Mouse (Mus musculus) brain, adult 2 months (tissue): ENCODE results near the gene Trim38.
"Not testable (repeated sequence)": the region's sequence is repeated elsewhere in the genome, so short reads cannot be mapped to it uniquely, and the experiment has no call there.

Experiments used
- DNase-seq: peaks from one replicate; pipeline ENCODE4 v3.0.0; 2011; ENCODE audit warnings: low read depth, low spot score

Trim38 gene

GRCm38 (mm10) chr13:23769613-23770012 is at the start of gene Trim38:
Trim38 (plus strand) TSS chr13:23769913.
- not testable (repeated sequence) for DNase-seq

GRCm38 (mm10) chr13:23724239-23724638 is 45.5 kb upstream of the Trim38 start:
- no peak for DNase-seq

GRCm38 (mm10) chr13:23725213-23725612 is 44.5 kb upstream of the Trim38 start:
- no peak for DNase-seq

GRCm38 (mm10) chr13:23728472-23729191 is 41.1 kb upstream of the Trim38 start:
- no peak for DNase-seq

GRCm38 (mm10) chr13:23729192-23729525 is 40.6 kb upstream of the Trim38 start:
- no peak for DNase-seq

- no peak for DNase-seq
Observed at GRCm38 (mm10) chr13:23729706-23730105, 40.0 kb upstream of the Trim38 start.

GRCm38 (mm10) chr13:23730479-23730878 is 39.2 kb upstream of the Trim38 start:
- no peak for DNase-seq

GRCm38 (mm10) chr13:23732156-23732804 is 37.4 kb upstream of the Trim38 start:
- DNase-seq = peak; percentile 80

GRCm38 (mm10) chr13:23737091-23737490 is 32.6 kb upstream of the Trim38 start:
- DNase-seq = no peak

GRCm38 (mm10) chr13:23738041-23738440 is 31.7 kb upstream of the Trim38 start:
- no peak for DNase-seq

- DNase-seq = peak; percentile 93
Observed at GRCm38 (mm10) chr13:23738677-23739068, 31.0 kb upstream of the Trim38 start, which contains the start of gene Hist1h1c. Hist1h1c (plus strand) TSS chr13:23738808.

- peak; percentile 99 for DNase-seq
Observed at GRCm38 (mm10) chr13:23739069-23739921, 30.4 kb upstream of the Trim38 start.

- DNase-seq = no peak
Observed at GRCm38 (mm10) chr13:23739922-23740252, 29.8 kb upstream of the Trim38 start.

GRCm38 (mm10) chr13:23740256-23740840 is 29.4 kb upstream of the Trim38 start:
- no peak for DNase-seq

GRCm38 (mm10) chr13:23740910-23741309 is 28.8 kb upstream of the Trim38 start:
- no peak for DNase-seq

- DNase-seq = no peak
Observed at GRCm38 (mm10) chr13:23742007-23742406, 27.7 kb upstream of the Trim38 start.

- no peak for DNase-seq
Observed at GRCm38 (mm10) chr13:23743215-23743614, 26.5 kb upstream of the Trim38 start.

- DNase-seq = no peak
Observed at GRCm38 (mm10) chr13:23743963-23744362, 25.8 kb upstream of the Trim38 start.

GRCm38 (mm10) chr13:23744421-23745380 is 25.0 kb upstream of the Trim38 start:
- no peak for DNase-seq

GRCm38 (mm10) chr13:23745381-23746161 is 24.1 kb upstream of the Trim38 start, which contains the start of gene Hist1h3c:
Hist1h3c (minus strand) TSS chr13:23745602.
- peak; percentile 94 for DNase-seq
